Mouse (Mus musculus) neutrophil, adult 65 days (primary cell): ENCODE data around the gene Wdr18. TPM values are rescaled to one million over a fixed set of nuclear protein-coding genes. Genes with fewer than 3 reads are reported as not detected.

ENCODE experiments used
- total RNA-seq: library from RNA; stranded (reverse); gene quantifications from 2 replicates; pipeline ENCODE4 v1.2.4, GENCODE M21; 2023

Wdr18 gene
- 13.5 and 19.5 TPM in 2 replicates for total RNA-seq

GRCm38 (mm10) chr10:79959847-79960601 lies at the start of gene Wdr18:
Gene Wdr18 (plus strand): TSS chr10:79960152.

GRCm38 (mm10) chr10:79910556-79910955 lies 49.4 kb upstream of the Wdr18 start, which contains the start of gene Gm26602:
Gene Gm26602 (plus strand): TSS chr10:79910856.

GRCm38 (mm10) chr10:79916808-79917531 lies 43.0 kb upstream of the Wdr18 start, which contains the start of gene Kiss1r:
Gene Kiss1r (plus strand): TSS chr10:79916971.

GRCm38 (mm10) chr10:79920958-79921535 lies 38.9 kb upstream of the Wdr18 start, which contains the start of gene R3hdm4:
Gene R3hdm4 (minus strand): TSS chr10:79921208.

GRCm38 (mm10) chr10:79926491-79927323 lies 33.2 kb upstream of the Wdr18 start, which contains the start of gene Arid3a:
Gene Arid3a (plus strand): TSS chr10:79927043.

GRCm38 (mm10) chr10:79970415-79971182 lies 10.6 kb downstream of the Wdr18 start, which contains the start of gene Grin3b:
Gene Grin3b (plus strand): TSS chr10:79970715.

GRCm38 (mm10) chr10:79984195-79984816 lies 24.4 kb downstream of the Wdr18 start, which contains the start of gene Tmem259:
Gene Tmem259 (minus strand): TSS chr10:79984330.

GRCm38 (mm10) chr10:79988506-79989271 lies 28.7 kb downstream of the Wdr18 start, which contains the start of gene Cnn2:
Gene Cnn2 (plus strand): TSS chr10:79988584.

GRCm38 (mm10) chr10:79996272-79997033 lies 36.5 kb downstream of the Wdr18 start, which contains the start of gene Abca7:
Gene Abca7 (plus strand): TSS chr10:79996494.

GRCm38 (mm10) chr10:80016511-80016910 lies 56.6 kb downstream of the Wdr18 start, which contains the start of gene Arhgap45:
Gene Arhgap45 (plus strand): TSS chr10:80016653.

Other genes with a start within 250 kb of the Wdr18 start
- gene Hcn2, start 243.5 kb upstream of the Wdr18 start, total RNA-seq: not detected in 2 replicates
- gene Polrmt, start 213.6 kb upstream of the Wdr18 start, total RNA-seq: 10.1 and 11.3 TPM in 2 replicates
- gene Fgf22, start 205.1 kb upstream of the Wdr18 start, total RNA-seq: not detected in 2 replicates
- 18.7 and 24.0 TPM in 2 replicates for gene Rnf126, start 193.2 kb upstream of the Wdr18 start, total RNA-seq
- 3.4 and 5.5 TPM in 2 replicates for gene Fstl3, start 182.9 kb upstream of the Wdr18 start, total RNA-seq
- 15.8 and 16.6 TPM in 2 replicates for gene Prss57, start 169.2 kb upstream of the Wdr18 start, total RNA-seq
- 104 and 146 TPM in 2 replicates for gene Palm, start 166.6 kb upstream of the Wdr18 start, total RNA-seq
- 0.60 and 1.1 TPM in 2 replicates for gene Misp, start 139.2 kb upstream of the Wdr18 start, total RNA-seq
- 224 and 230 TPM in 2 replicates for gene Ptbp1, start 105.7 kb upstream of the Wdr18 start, total RNA-seq
- 374 and 461 TPM in 2 replicates for gene Prtn3, start 85.7 kb upstream of the Wdr18 start, total RNA-seq
- gene Plppr3, start 85.5 kb upstream of the Wdr18 start, total RNA-seq: 21.5 and 22.3 TPM in 2 replicates
- 409 and 433 TPM in 2 replicates for gene Elane, start 73.9 kb upstream of the Wdr18 start, total RNA-seq
- not detected in 2 replicates for gene Cfd, start 69.3 kb upstream of the Wdr18 start, total RNA-seq
- 38.8 and 45.7 TPM in 2 replicates for gene Med16, start 51.2 kb upstream of the Wdr18 start, total RNA-seq
- not detected in 2 replicates for gene Gm26602, start 49.3 kb upstream of the Wdr18 start, total RNA-seq
- 5.0 and 5.7 TPM in 2 replicates for gene Kiss1r, start 43.2 kb upstream of the Wdr18 start, total RNA-seq
- gene R3hdm4, start 38.9 kb upstream of the Wdr18 start, total RNA-seq: 563 and 732 TPM in 2 replicates
- 203 and 226 TPM in 2 replicates for gene Arid3a, start 33.1 kb upstream of the Wdr18 start, total RNA-seq
- 0.16 and 0.19 TPM in 2 replicates for gene Grin3b, start 10.6 kb downstream of the Wdr18 start, total RNA-seq
- 65.1 and 75.1 TPM in 2 replicates for gene Tmem259, start 24.2 kb downstream of the Wdr18 start, total RNA-seq
- 381 and 568 TPM in 2 replicates for gene Cnn2, start 28.4 kb downstream of the Wdr18 start, total RNA-seq
- gene Abca7, start 36.3 kb downstream of the Wdr18 start, total RNA-seq: 105 and 153 TPM in 2 replicates
- 445 and 546 TPM in 2 replicates for gene Arhgap45, start 56.5 kb downstream of the Wdr18 start, total RNA-seq
- gene Polr2e, start 79.6 kb downstream of the Wdr18 start, total RNA-seq: 31.6 and 36.0 TPM in 2 replicates
- gene Gpx4, start 87.0 kb downstream of the Wdr18 start, total RNA-seq: 228 and 229 TPM in 2 replicates
- 164 and 210 TPM in 2 replicates for gene Sbno2, start 145.4 kb downstream of the Wdr18 start, total RNA-seq
- 193 and 249 TPM in 2 replicates for gene Stk11, start 155.7 kb downstream of the Wdr18 start, total RNA-seq
- 81.5 and 92.7 TPM in 2 replicates for gene Atp5d, start 178.5 kb downstream of the Wdr18 start, total RNA-seq
- 0.61 and 1.3 TPM in 2 replicates for gene Cbarp, start 180.7 kb downstream of the Wdr18 start, total RNA-seq
- 220 and 226 TPM in 2 replicates for gene Midn, start 188.1 kb downstream of the Wdr18 start, total RNA-seq
- 41.2 and 65.3 TPM in 2 replicates for gene Cirbp, start 205.8 kb downstream of the Wdr18 start, total RNA-seq
- gene 1600002K03Rik, start 212.8 kb downstream of the Wdr18 start, total RNA-seq: 1.8 and 2.7 TPM in 2 replicates
- not detected in 2 replicates for gene Efna2, start 219.3 kb downstream of the Wdr18 start, total RNA-seq